Mouse (Mus musculus): ENCODE measurements around the gene Zfp503.

Gene Zfp503

GRCm38 (mm10) chr14:21968978-21969377, 20.4 kb downstream of the Zfp503 start:
- peak; percentile 7 for DNase-seq (ENCODE audit: low read depth, low spot score)

GRCm38 (mm10) chr14:21967375-21968010, 21.9 kb downstream of the Zfp503 start:
- DNase-seq (ENCODE audit: low read depth, low spot score), result no peak

DNA sequence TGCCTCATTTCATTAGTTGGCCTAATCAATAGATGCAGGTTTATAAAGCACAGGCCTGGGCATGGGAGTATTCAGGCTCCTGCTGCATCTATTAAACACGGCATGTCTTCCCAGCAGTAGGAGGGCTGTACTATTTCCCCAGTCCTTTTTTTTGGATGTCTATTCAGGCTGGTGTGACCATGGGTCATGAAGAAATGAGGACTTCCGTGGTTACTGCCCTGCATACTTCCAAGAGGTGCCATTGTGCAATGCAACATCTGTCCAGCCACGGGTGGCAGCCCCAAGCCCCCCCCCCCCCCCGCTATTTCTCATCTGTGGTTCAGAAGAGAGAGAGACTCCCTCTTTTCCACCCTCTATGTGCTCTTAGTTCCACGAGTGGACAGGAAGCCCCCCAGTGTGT, 23.1 kb downstream of the Zfp503 start:
- no peak for DNase-seq (ENCODE audit: low read depth, low spot score)

DNA sequence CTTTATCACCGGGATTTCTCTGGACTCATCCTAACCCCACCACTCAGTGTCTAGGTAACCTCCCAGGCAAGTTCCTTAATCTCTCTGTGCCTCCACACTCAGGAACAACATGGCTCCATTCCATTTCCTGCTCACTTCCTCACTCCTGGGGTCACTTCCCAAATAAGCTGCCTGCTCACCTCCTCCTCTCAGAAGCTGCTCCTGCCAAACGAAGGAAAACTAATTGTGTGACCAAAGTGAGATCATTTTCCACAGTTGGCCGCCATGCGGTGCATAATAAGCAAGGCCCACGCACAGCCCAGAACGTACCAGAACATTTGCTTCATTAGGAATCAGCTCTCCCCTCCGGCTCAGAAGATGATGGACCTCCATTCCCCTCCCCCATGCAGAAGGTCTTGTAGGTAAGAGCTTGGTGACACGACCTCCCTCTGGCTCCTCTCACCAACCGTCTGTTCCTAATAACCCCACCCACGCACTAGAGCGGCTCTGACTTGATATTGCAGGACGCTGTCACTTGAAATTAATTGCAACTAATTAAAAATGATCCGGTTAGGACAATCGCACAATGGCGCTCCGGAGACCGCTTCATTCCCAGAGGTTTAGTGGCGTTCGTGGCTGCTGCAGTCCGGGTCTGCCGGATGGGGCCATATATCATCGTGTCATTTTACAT, 26.9 kb downstream of the Zfp503 start:
- no peak for DNase-seq (ENCODE audit: low read depth, low spot score)

GRCm38 (mm10) chr14:21959243-21959642, 30.2 kb downstream of the Zfp503 start:
- no peak for DNase-seq (ENCODE audit: low read depth, low spot score)

GRCm38 (mm10) chr14:21958643-21959042, 30.8 kb downstream of the Zfp503 start:
- no peak for DNase-seq (ENCODE audit: low read depth, low spot score)

DNA sequence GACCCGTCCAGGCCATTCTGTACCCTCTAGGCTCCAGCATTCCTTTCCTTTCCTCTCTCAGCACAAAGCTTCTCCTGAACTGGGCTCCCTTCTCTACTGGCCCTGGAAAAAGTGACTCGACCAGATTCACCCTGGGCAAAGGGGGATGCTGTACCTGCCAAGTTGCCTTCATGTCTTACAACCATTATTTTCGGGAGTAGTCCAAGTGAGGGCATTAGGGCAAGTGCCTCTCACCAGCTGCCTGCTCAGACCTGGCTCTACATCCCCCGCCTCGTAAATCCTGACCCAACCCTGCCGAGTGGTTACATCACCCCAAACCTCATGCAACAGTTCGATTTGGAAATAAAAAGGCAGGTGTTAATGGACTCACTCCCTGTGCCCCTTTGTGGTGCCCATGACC, 36.9 kb downstream of the Zfp503 start:
- no peak for DNase-seq (ENCODE audit: low read depth, low spot score)

- DNase-seq (ENCODE audit: low read depth, low spot score), result no peak
Measured at GRCm38 (mm10) chr14:21951896-21952523, 37.4 kb downstream of the Zfp503 start.

DNA sequence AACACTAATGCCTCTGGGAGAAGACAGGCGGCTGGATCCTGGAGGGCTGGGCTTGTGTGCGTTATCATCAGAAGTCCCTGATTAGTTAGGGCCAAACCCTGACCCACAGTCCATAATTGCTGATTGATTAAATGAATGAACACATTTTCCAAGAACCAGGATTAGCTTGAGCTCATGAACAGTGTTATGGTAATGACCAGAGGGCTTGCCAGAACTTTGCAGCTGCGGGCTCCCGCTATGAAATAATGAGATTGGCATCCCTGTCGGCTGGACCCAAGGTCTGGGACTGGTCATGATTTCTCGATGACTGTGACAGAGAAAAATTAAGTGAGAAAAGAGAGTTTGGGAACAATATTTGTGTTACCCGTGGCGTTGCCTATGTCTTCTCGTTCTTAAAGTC, 44.5 kb downstream of the Zfp503 start:
- DNase-seq (ENCODE audit: low read depth, low spot score), result no peak

GRCm38 (mm10) chr14:21941581-21941980, 47.8 kb downstream of the Zfp503 start:
- DNase-seq (ENCODE audit: low read depth, low spot score), result no peak

DNA sequence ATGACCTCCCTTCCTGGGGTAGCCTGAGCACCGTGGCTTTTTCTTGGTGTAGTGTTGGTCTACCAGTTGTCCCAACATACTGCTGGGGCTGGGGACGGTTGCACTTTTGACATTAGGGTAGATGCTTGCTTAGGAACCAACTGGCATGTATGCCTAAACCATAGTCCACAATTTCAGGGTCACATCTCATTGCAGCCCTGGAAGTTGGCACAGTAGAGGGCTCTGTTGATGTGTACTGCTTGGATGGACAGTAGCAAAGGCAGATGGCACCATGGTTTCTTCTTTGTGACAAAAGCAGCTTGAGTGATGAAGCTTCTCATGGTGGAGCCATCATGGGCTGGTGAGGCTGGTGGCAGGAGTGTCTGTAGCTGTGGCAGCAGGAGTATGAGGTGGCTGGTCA, 52.3 kb downstream of the Zfp503 start:
- DNase-seq (ENCODE audit: low read depth, low spot score), result no peak

DNA sequence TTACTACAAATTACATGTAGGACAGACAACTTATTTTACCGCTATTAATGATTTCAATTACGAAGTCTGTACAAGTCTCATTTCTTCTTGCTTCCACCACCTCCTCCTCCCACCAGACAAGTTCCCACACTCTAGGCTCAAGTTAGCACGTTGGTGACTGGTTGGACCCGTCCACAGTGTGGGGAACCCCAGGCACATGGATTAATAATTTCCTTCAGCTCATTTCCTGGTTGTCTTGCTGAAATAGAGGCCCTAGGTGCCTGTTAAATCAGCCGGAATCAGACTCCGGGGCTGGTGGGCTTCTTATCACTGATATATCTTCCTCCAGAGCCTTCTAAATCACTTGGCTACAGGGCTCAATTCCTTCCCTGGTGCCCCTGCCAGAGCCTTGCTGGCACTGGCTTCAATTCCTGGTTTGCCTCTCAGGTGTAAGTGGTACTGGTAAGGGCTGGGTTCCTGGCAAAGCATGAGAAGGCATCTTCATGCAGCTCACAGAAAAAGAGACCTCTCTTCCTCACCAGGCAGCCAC, 53.2 kb downstream of the Zfp503 start:
- no peak for DNase-seq (ENCODE audit: low read depth, low spot score)

Measured in CD4-positive helper T cell, adult 2 months (primary cell).